Mouse (Mus musculus) liver, embryonic 16.5 days (tissue): ENCODE results near the gene Ifrd2. TPM values are rescaled to one million over a fixed set of nuclear protein-coding genes. Genes with fewer than 3 reads are reported as not detected.
A peak's percentile ranks its signal among the peaks of the same experiment; 100 is the strongest.

Experiments used
- ATAC-seq: fragments of 200-750 bp; cut with Nextera tagmentation; 2 replicates; pipeline ENCODE4 v1.8.0; 2017; ENCODE audit warnings: low read depth, mild to moderate bottlenecking, moderate number of reproducible peaks, moderate library complexity
- H3K27ac ChIP-seq: fragments of 300-500 bp; sonication (generic); 2 replicates; pipeline ENCODE4 v1.5.1; 2014; ENCODE audit warnings: mild to moderate bottlenecking, low read length
- H3K27me3 ChIP-seq: fragments of 300-500 bp; sonication (generic); 2 replicates; pipeline ENCODE4 v1.6.1; 2014; ENCODE audit warnings: low read depth, low read length, mixed read lengths; ENCODE audit not compliant: control insufficient read depth, insufficient read depth
- H3K36me3 ChIP-seq: fragments of 300-500 bp; sonication (generic); 2 replicates; pipeline ENCODE4 v1.6.1; 2014; ENCODE audit warnings: mild to moderate bottlenecking; ENCODE audit not compliant: control insufficient read depth, insufficient read depth
- H3K4me1 ChIP-seq: fragments of 300-500 bp; sonication (generic); 2 replicates; pipeline ENCODE4 v1.6.1; 2014; ENCODE audit warnings: low read depth, low read length, mixed read lengths; ENCODE audit not compliant: control insufficient read depth
- H3K4me2 ChIP-seq: fragments of 300-500 bp; sonication (generic); 2 replicates; pipeline ENCODE4 v1.6.1; 2014; ENCODE audit warnings: low read depth, low read length, mixed read lengths
- H3K4me3 ChIP-seq: fragments of 300-500 bp; sonication (generic); 2 replicates; pipeline ENCODE4 v1.5.1; 2014; ENCODE audit warnings: low read depth, mild to moderate bottlenecking, low read length
- H3K9ac ChIP-seq: fragments of 300-500 bp; sonication (generic); 2 replicates; pipeline ENCODE4 v1.6.1; 2014; ENCODE audit warnings: low read depth, low read length
- H3K9me3 ChIP-seq: fragments of 300-500 bp; sonication (generic); replicated peaks from 2 replicates; pipeline ENCODE4 v1.6.1; 2016; ENCODE audit warnings: low read length; ENCODE audit not compliant: control insufficient read depth
- WGBS: fragments of 180-500 bp; shearing (Covaris S2); extraction: QIAGEN DNeasy Blood & Tissue Kit; methylation state at CpG from one replicate; pipeline ENCODE4 v1.1.7; 2014; ENCODE audit not compliant: insufficient replicate concordance; 5-methylcytosine and 5-hydroxymethylcytosine counted together
- polyA plus RNA-seq: library from polyadenylated mRNA; unstranded; fragments of >200 nt; fragmentation: Nextera tagmentation; extraction: Ambion mirVana; gene quantifications from 2 replicates; pipeline ENCODE4 v1.2.1, GENCODE M21; 2015

Ifrd2 gene
- 145 and 166 TPM in 2 replicates for polyA plus RNA-seq

- WGBS: 6% methylated on average over 46 of the region's 46 CpGs
- Histone ChIP-seq H3K36me3 (peaks cover 32% of the 10 kb centered on the region), H3K27ac (peak within 1 kb of the TSS; percentile 94), H3K4me3 (peak within 1 kb of the TSS; percentile 91), H3K27me3 (no peaks in the 10 kb centered on the region), H3K4me2 (peak within 1 kb of the TSS; percentile 83), H3K9ac (peak within 1 kb of the TSS; percentile 93), H3K4me1 (peaks cover 44% of the 10 kb centered on the region), H3K9me3 (no peaks in the 10 kb centered on the region)
- ATAC-seq: peak; percentile 92
These were observed at the start of gene Ifrd2 for GRCm38 (mm10) chr9:107586974-107587832. Gene Ifrd2 (plus strand): TSS chr9:107587642.

DNA sequence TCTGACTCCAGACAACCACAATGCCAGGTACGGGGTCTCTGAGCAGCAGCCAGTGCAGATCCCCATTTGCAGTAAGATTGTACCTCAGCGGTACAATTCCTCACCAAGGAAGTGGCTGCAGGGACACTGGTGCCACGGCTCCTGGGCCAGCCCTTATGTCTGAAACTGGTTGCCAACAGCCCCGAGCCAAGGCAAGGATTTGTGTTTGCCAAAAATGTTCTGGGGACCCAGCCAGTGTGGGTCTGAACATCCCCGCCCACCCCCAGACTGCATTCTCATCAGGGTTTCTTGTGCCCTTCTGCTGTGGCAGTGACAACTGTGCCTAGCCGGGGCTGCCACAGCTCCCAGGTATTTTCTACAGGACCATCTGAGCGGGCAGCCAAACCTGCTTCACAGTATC is 49.2 kb upstream of the Ifrd2 start:
- H3K36me3 ChIP-seq: peaks cover 20% of the 10 kb centered on the region
- 82% methylated on average over 7 of the region's 7 CpGs for WGBS
- no peaks in the 10 kb centered on the region for H3K27me3 ChIP-seq
- no peak overlapping the region for H3K9ac ChIP-seq
- no peak overlapping the region for H3K4me2 ChIP-seq
- H3K4me3 ChIP-seq: no peak overlapping the region
- no peak for ATAC-seq
- peaks cover 49% of the 10 kb centered on the region for H3K4me1 ChIP-seq
- H3K9me3 ChIP-seq: no peaks in the 10 kb centered on the region
- H3K27ac ChIP-seq: no peak overlapping the region

DNA sequence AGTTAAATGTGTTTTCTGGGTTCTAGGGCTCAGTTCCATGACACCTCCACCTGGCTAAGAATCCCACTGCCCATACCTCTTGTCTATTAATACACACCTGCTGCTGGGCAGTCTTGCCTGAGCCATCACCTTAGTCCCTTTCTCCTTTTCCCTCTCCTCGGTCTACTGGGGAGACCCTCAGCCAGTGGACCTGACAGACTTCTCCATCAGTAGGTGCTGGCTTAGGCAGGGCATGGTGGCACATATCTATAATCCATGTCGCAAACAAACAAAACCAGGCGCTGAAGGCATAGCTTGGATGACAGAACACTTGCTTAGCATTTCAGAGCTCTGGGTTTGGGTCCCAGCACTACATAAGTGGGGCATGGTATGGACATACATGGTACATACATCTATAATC is 48.7 kb upstream of the Ifrd2 start:
- H3K4me2 ChIP-seq: no peak overlapping the region
- H3K4me1 ChIP-seq: peaks cover 44% of the 10 kb centered on the region
- no peak overlapping the region for H3K9ac ChIP-seq
- 74% methylated on average over 3 of the region's 3 CpGs for WGBS
- ATAC-seq: no peak
- H3K4me3 ChIP-seq: no peak overlapping the region
- H3K27ac ChIP-seq: no peak overlapping the region
- H3K36me3 ChIP-seq: peaks cover 20% of the 10 kb centered on the region
- no peaks in the 10 kb centered on the region for H3K9me3 ChIP-seq
- H3K27me3 ChIP-seq: no peaks in the 10 kb centered on the region

- Histone ChIP-seq H3K9me3 (no peaks in the 10 kb centered on the region), H3K27me3 (no peaks in the 10 kb centered on the region), H3K9ac (no peak overlapping the region), H3K27ac (no peak overlapping the region), H3K4me1 (peaks cover 41% of the 10 kb centered on the region), H3K4me3 (no peak overlapping the region), H3K4me2 (no peak overlapping the region), H3K36me3 (peaks cover 20% of the 10 kb centered on the region)
- no peak for ATAC-seq
- 88% methylated on average over 8 of the region's 8 CpGs for WGBS
These were observed 47.5 kb upstream of the Ifrd2 start for GRCm38 (mm10) chr9:107539940-107540339.

- H3K4me1 ChIP-seq: peaks cover 37% of the 10 kb centered on the region
- H3K4me2 ChIP-seq: no peak overlapping the region
These were observed 47.0 kb upstream of the Ifrd2 start for GRCm38 (mm10) chr9:107540420-107540819.

GRCm38 (mm10) chr9:107541005-107541404 is 46.4 kb upstream of the Ifrd2 start:
- ATAC-seq: no peak
- Histone ChIP-seq H3K27ac (no peak overlapping the region; the same call in 1 of the 2 replicates), H3K9me3 (no peaks in the 10 kb centered on the region), H3K4me2 (peak overlapping the region; percentile 84), H3K4me1 (peaks cover 34% of the 10 kb centered on the region), H3K36me3 (peaks cover 20% of the 10 kb centered on the region), H3K27me3 (no peaks in the 10 kb centered on the region), H3K9ac (no peak overlapping the region), H3K4me3 (peak overlapping the region; percentile 77)
- 46% methylated on average over 10 of the region's 10 CpGs for WGBS

More at GRCm38 (mm10) chr9:107540420-107540819, 47.0 kb upstream of the Ifrd2 start:
- no peak for ATAC-seq
- H3K9me3 ChIP-seq: no peaks in the 10 kb centered on the region
- H3K9ac ChIP-seq: no peak overlapping the region
- H3K36me3 ChIP-seq: peaks cover 20% of the 10 kb centered on the region
- H3K27me3 ChIP-seq: no peaks in the 10 kb centered on the region
- 63% methylated on average over 4 of the region's 4 CpGs for WGBS
- H3K27ac ChIP-seq: no peak overlapping the region
- H3K4me3 ChIP-seq: no peak overlapping the region

- H3K4me3 ChIP-seq: peak within 1 kb of the TSS; percentile 77
- peak within 1 kb of the TSS; percentile 77 for H3K27ac ChIP-seq
- peaks cover 31% of the 10 kb centered on the region for H3K4me1 ChIP-seq
- peaks cover 20% of the 10 kb centered on the region for H3K36me3 ChIP-seq
- H3K27me3 ChIP-seq: no peaks in the 10 kb centered on the region
- ATAC-seq: peak; percentile 86
- peak within 1 kb of the TSS; percentile 84 for H3K4me2 ChIP-seq
- H3K9ac ChIP-seq: peak within 1 kb of the TSS; percentile 67
- no peaks in the 10 kb centered on the region for H3K9me3 ChIP-seq
- under 1% methylated on average over 46 of the region's 46 CpGs for WGBS
These were observed 45.7 kb upstream of the Ifrd2 start, which contains the start of the genes Cyb561d2 and Nprl2 for GRCm38 (mm10) chr9:107541474-107542351. Gene Cyb561d2 (minus strand): TSS chr9:107542193. Gene Nprl2 (plus strand): TSS chr9:107542226.

DNA sequence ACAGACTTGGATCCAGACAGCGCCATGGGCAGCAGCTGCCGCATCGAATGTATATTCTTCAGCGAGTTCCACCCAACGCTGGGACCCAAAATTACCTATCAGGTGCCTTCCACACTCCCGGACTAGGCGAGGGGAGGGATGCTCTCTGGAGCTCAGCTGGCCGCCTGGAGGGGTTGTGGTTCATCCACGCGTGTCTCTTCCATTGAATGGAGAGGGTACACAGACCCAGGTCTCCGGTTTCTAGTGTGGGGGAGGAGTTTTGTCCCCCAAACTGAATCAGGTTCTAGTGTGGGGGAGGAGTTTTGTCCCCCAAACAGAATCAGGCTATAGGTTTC is 45.1 kb upstream of the Ifrd2 start:
- Histone ChIP-seq H3K9ac (peak overlapping the region; percentile 67), H3K4me2 (peak overlapping the region; percentile 84), H3K4me1 (peaks cover 31% of the 10 kb centered on the region), H3K36me3 (peaks cover 20% of the 10 kb centered on the region), H3K4me3 (peak overlapping the region; percentile 77), H3K27ac (peak overlapping the region; percentile 77), H3K9me3 (no peaks in the 10 kb centered on the region), H3K27me3 (no peaks in the 10 kb centered on the region)
- ATAC-seq: peak; percentile 1; the same call in 1 of the 2 replicates
- 0% methylated on average over 11 of the region's 11 CpGs for WGBS
